Mouse (Mus musculus): ENCODE data around the gene Kpna2. TPM values are rescaled to one million over a fixed set of nuclear protein-coding genes. Genes with fewer than 3 reads are reported as not detected.

Kpna2 gene
- 1.7 and 4.2 TPM in 2 replicates for polyA plus RNA-seq (2012; ENCODE audit: low replicate concordance)

DNA sequence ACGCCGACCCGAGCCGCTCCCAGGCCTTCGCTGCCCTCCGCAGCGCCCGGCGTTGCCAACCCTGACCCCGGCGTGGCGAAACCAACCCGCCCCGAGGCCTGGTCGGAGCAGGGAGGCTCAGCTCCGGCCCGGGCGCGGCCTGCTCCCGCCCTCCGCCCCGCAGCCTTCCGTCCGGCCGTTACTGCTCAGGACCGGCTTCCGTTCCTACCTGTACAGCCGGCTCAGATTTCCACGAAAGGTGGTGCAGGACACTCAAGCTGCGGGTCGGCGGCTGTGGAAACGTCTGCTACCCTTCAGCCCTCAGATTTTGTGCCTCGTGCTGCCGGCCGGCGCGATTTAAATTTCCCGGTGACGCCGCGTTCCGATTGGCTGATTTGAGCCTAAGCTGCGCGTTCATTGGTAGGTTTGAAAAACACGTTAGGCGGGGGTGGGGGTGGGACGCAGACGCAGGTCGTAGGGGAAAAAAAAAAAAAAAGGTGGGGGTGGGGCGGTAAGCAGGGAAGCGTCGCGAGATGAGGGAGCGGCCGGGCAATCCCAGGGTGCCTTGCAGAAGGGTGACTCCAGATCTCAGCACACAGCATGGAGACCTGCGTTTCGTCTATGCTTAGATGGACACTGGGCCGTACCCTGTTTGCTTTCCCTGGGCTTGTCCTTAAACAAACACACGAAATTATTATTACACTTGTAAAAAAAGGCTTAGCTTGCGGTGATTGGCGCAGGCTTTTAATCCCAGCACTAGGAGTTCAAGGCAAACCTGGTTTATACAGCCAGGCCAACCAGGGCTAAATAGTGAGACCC lies at the start of gene Kpna2:
TSS of gene Kpna2 (minus strand) at position 391 of the 798 bp plus-strand sequence.

GRCm38 (mm10) chr11:107025411-107026321 lies 26.3 kb upstream of the Kpna2 start, which contains the start of gene 1810010H24Rik:
Gene 1810010H24Rik, plus strand, starts transcription at chr11:107025681.

Other genes with a start within 250 kb of the Kpna2 start
- 10.4 and 15.9 TPM in 2 replicates for gene Pecam1, start 248.9 kb downstream of the Kpna2 start, polyA plus RNA-seq (2012; ENCODE audit: low replicate concordance)
- gene Milr1, start 248.3 kb downstream of the Kpna2 start, polyA plus RNA-seq (2012; ENCODE audit: low replicate concordance): 0.78 and 1.8 TPM in 2 replicates
- 3.7 and 4.1 TPM in 2 replicates for gene Polg2, start 220.0 kb downstream of the Kpna2 start, polyA plus RNA-seq (2012; ENCODE audit: low replicate concordance)
- gene Ddx5, start 210.4 kb downstream of the Kpna2 start, polyA plus RNA-seq (2012; ENCODE audit: low replicate concordance): 3,300 and 9,073 TPM in 2 replicates
- 1.6 and 4.7 TPM in 2 replicates for gene Cep95, start 210.3 kb downstream of the Kpna2 start, polyA plus RNA-seq (2012; ENCODE audit: low replicate concordance)
- 6.0 and 7.6 TPM in 2 replicates for gene Smurf2, start 78.8 kb downstream of the Kpna2 start, polyA plus RNA-seq (2012; ENCODE audit: low replicate concordance)
- 0.73 and 0.99 TPM in 2 replicates for gene 1810010H24Rik, start 26.1 kb upstream of the Kpna2 start, polyA plus RNA-seq (2012; ENCODE audit: low replicate concordance)
- gene Bptf, start 132.6 kb upstream of the Kpna2 start, polyA plus RNA-seq (2012; ENCODE audit: low replicate concordance): 177 and 339 TPM in 2 replicates
- gene Nol11, start 189.8 kb upstream of the Kpna2 start, polyA plus RNA-seq (2012; ENCODE audit: low replicate concordance): 0.52 and 1.6 TPM in 2 replicates

All from hematopoietic multipotent progenitor cell, adult 10-12 weeks (in vitro differentiated cells).